Mouse (Mus musculus) erythroblast, embryonic 14.5 days (primary cell): ENCODE data around the gene Drap1. TPM values are rescaled to one million over a fixed set of nuclear protein-coding genes. Genes with fewer than 3 reads are reported as not detected.

Experiments
- H3K27me3 ChIP-seq: 2 replicates; pipeline ENCODE4 v1.6.1; 2012; ENCODE audit warnings: inconsistent platforms; ENCODE audit not compliant: control insufficient read depth
- H3K36me3 ChIP-seq: 2 replicates; pipeline ENCODE4 v1.6.1; 2012; ENCODE audit warnings: mild to moderate bottlenecking, inconsistent platforms; ENCODE audit not compliant: control insufficient read depth
- H3K4me1 ChIP-seq: 2 replicates; pipeline ENCODE4 v1.6.1; 2012; ENCODE audit warnings: inconsistent platforms; ENCODE audit not compliant: control insufficient read depth
- H3K4me3 ChIP-seq: replicated peaks from 2 replicates; pipeline ENCODE3; 2012; ENCODE audit warnings: moderate library complexity, mild to moderate bottlenecking, inconsistent platforms
- H3K9me3 ChIP-seq: 2 replicates; pipeline ENCODE4 v1.6.1; 2012; ENCODE audit warnings: low read length, inconsistent platforms, mixed read lengths; ENCODE audit not compliant: control insufficient read depth
- GATA1 ChIP-seq: IDR thresholded peaks from 2 replicates; pipeline ENCODE4 v1.6.1; 2012; ENCODE audit warnings: low read length, inconsistent platforms, mixed read lengths
- TAL1 ChIP-seq: IDR thresholded peaks from 3 replicates; pipeline ENCODE4 v1.6.1; 2012; ENCODE audit warnings: low read length, inconsistent platforms, mixed read lengths
- polyA plus RNA-seq: library from polyadenylated mRNA; stranded (reverse); fragments of >175 nt; gene quantifications from 2 replicates; pipeline ENCODE4 v1.2.3, GENCODE M21; 2012

Gene Drap1
- polyA plus RNA-seq, 1 experiment, result 25.1 TPM

- H3K9me3 ChIP-seq, result no peaks in the 10 kb centered on the region
- TF ChIP-seq TAL1 (no peak), GATA1 (no peak)
- H3K4me3 ChIP-seq, result no peak overlapping the region
Observed at GRCm38 (mm10) chr19:5395371-5395770, 29.4 kb downstream of the Drap1 start.

GRCm38 (mm10) chr19:5394168-5394567 is 30.6 kb downstream of the Drap1 start:
- peaks cover 21% of the 10 kb centered on the region for H3K4me1 ChIP-seq
- no peak for TF ChIP-seq TAL1
- TF ChIP-seq GATA1, result no peak
- H3K36me3 ChIP-seq, result no peaks in the 10 kb centered on the region
- no peaks in the 10 kb centered on the region for H3K9me3 ChIP-seq
- no peak overlapping the region for H3K4me3 ChIP-seq
- H3K27me3 ChIP-seq, result no peaks in the 10 kb centered on the region

More at GRCm38 (mm10) chr19:5395371-5395770, 29.4 kb downstream of the Drap1 start:
- Histone ChIP-seq H3K36me3 (no peaks in the 10 kb centered on the region), H3K4me1 (peaks cover 9% of the 10 kb centered on the region), H3K27me3 (no peaks in the 10 kb centered on the region)

- H3K9me3 ChIP-seq, result no peaks in the 10 kb centered on the region
- H3K4me3 ChIP-seq, result no peak overlapping the region
- peaks cover 29% of the 10 kb centered on the region for H3K4me1 ChIP-seq
- H3K36me3 ChIP-seq, result no peaks in the 10 kb centered on the region
- no peak for TF ChIP-seq GATA1
- TF ChIP-seq TAL1, result no peak
- H3K27me3 ChIP-seq, result no peaks in the 10 kb centered on the region
Observed at GRCm38 (mm10) chr19:5392892-5393291, 31.9 kb downstream of the Drap1 start.

- H3K4me3 ChIP-seq, result peak overlapping the region; percentile 100
- TF ChIP-seq TAL1 (no peak), GATA1 (no peak)
- no peaks in the 10 kb centered on the region for H3K27me3 ChIP-seq
- peaks cover 51% of the 10 kb centered on the region for H3K4me1 ChIP-seq
- peaks cover 16% of the 10 kb centered on the region for H3K36me3 ChIP-seq
- H3K9me3 ChIP-seq, result no peaks in the 10 kb centered on the region
Observed at GRCm38 (mm10) chr19:5390416-5390815, 34.4 kb downstream of the Drap1 start.

- no peaks in the 10 kb centered on the region for H3K9me3 ChIP-seq
- H3K4me1 ChIP-seq, result peaks cover 53% of the 10 kb centered on the region
- H3K27me3 ChIP-seq, result no peaks in the 10 kb centered on the region
- TF ChIP-seq GATA1, result no peak
- no peak for TF ChIP-seq TAL1
- peaks cover 24% of the 10 kb centered on the region for H3K36me3 ChIP-seq
- peak overlapping the region; percentile 100 for H3K4me3 ChIP-seq
Observed at GRCm38 (mm10) chr19:5389647-5390046, 35.1 kb downstream of the Drap1 start.

GRCm38 (mm10) chr19:5388588-5389242 is 36.1 kb downstream of the Drap1 start, which contains the start of gene Sart1:
Gene Sart1 (minus strand): TSS chr19:5388703.
- no peaks in the 10 kb centered on the region for H3K9me3 ChIP-seq
- no peak for TF ChIP-seq GATA1
- no peak for TF ChIP-seq TAL1
- H3K4me1 ChIP-seq, result peaks cover 53% of the 10 kb centered on the region
- no peaks in the 10 kb centered on the region for H3K27me3 ChIP-seq
- peak within 1 kb of the TSS; percentile 100 for H3K4me3 ChIP-seq
- H3K36me3 ChIP-seq, result peaks cover 33% of the 10 kb centered on the region

GRCm38 (mm10) chr19:5388011-5388441 is 36.8 kb downstream of the Drap1 start:
- TF ChIP-seq GATA1 (no peak), TAL1 (no peak)
- Histone ChIP-seq H3K9me3 (no peaks in the 10 kb centered on the region), H3K36me3 (peaks cover 40% of the 10 kb centered on the region), H3K4me3 (peak overlapping the region; percentile 100), H3K4me1 (peaks cover 53% of the 10 kb centered on the region), H3K27me3 (no peaks in the 10 kb centered on the region)

- H3K4me1 ChIP-seq, result peaks cover 37% of the 10 kb centered on the region
- TF ChIP-seq GATA1, result no peak
- TF ChIP-seq TAL1, result no peak
- no peaks in the 10 kb centered on the region for H3K9me3 ChIP-seq
- no peak overlapping the region for H3K4me3 ChIP-seq
- no peaks in the 10 kb centered on the region for H3K27me3 ChIP-seq
- peaks cover 73% of the 10 kb centered on the region for H3K36me3 ChIP-seq
Observed at GRCm38 (mm10) chr19:5384715-5385114, 40.1 kb downstream of the Drap1 start.

GRCm38 (mm10) chr19:5383326-5383725 is 41.5 kb downstream of the Drap1 start:
- Histone ChIP-seq H3K9me3 (no peaks in the 10 kb centered on the region), H3K36me3 (peaks cover 87% of the 10 kb centered on the region), H3K4me3 (no peak overlapping the region), H3K4me1 (peaks cover 27% of the 10 kb centered on the region), H3K27me3 (no peaks in the 10 kb centered on the region)
- no peak for TF ChIP-seq GATA1
- TF ChIP-seq TAL1, result no peak

- no peaks in the 10 kb centered on the region for H3K27me3 ChIP-seq
- H3K9me3 ChIP-seq, result no peaks in the 10 kb centered on the region
- no peak for TF ChIP-seq TAL1
- no peak for TF ChIP-seq GATA1
- H3K36me3 ChIP-seq, result peaks cover 80% of the 10 kb centered on the region
- H3K4me3 ChIP-seq, result no peak overlapping the region
- peaks cover 3% of the 10 kb centered on the region; the same call in 1 of the 2 replicates for H3K4me1 ChIP-seq
Observed at GRCm38 (mm10) chr19:5377446-5377845, 47.3 kb downstream of the Drap1 start.
